Mouse (Mus musculus): ENCODE results near the gene Htr3a. TPM values are rescaled to one million over a fixed set of nuclear protein-coding genes. Genes with fewer than 3 reads are reported as not detected.

Htr3a gene
- 1 to 10 TPM; 3.6 to 5.1 TPM for total RNA-seq (2021)
- long read RNA-seq, experiment 1, partial matches to known transcripts, result 0 of 1 reads
- long read RNA-seq, experiment 1, other reads (novel, unspliced or antisense), result 0 of 1 reads
- long read RNA-seq, experiment 2, transcript Htr3a-202 (9 exons, 1,987 nt), result major isoform, 7 of 13 reads
- long read RNA-seq, experiment 2, partial matches to known transcripts, result 1 of 13 reads
- long read RNA-seq, experiment 2, other reads (novel, unspliced or antisense), result 3 of 13 reads

DNA sequence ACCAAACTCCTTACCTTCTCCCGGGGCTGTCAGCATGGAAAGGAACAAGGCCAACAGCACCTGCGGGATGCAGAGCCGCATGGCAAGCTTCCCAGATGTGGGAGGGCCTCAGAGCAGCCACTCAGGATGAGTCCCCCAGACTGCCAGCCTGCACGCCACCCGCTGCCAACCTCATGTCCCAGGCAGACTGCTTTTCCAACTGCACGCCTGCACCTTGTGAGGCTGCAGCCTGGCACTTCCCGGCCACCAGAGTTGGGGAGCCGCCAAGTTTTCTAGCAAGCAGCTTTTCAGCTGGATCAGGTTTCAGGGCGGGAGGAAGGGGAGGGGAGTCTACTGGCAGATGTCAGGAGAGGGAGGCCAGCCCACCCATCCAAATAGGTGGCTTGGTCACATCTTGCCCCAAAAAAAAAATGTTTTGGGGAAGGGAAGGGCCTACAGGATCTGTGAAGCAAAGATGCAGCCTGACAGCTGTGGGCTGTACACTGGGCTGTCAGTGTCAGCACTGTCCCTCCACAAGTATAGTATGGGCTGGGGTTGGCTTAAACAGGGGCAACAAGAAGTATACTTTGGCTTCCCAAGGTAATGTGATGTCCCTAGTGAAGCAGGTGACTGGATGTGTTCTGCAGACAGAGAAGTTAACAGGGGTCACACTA lies at the start of gene Htr3a:
TSS of gene Htr3a (minus strand) at position 215 of the 653 bp plus-strand sequence.
- DNase-seq (ENCODE audit: low spot score in 2 of 2), result peak in 1 of 2 experiments; percentile 7

- DNase-seq (ENCODE audit: low spot score in 2 of 2), result no peak
Observed at GRCm38 (mm10) chr9:48947565-48947964, 36.7 kb upstream of the Htr3a start.

DNA sequence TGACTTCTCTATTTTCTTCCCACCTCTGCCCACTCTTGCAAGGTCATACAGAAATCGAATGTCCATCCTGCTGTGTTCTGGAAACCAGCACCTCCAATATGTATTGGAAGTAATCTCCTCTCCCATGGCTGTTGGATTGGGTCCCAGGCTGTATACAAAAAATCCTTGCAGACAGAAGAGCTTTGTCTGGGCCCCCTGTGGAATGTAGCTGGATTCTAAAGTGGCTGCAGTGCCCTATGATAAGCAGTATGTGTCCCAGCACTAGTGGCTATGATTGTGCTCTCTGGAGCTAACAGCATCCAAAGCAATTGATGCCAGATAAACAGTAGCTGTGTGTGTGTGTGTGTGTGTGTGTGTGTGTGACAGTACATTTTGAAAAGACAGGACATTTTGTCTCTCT lies 31.4 kb upstream of the Htr3a start:
- DNase-seq (ENCODE audit: low spot score in 2 of 2), result no peak

DNA sequence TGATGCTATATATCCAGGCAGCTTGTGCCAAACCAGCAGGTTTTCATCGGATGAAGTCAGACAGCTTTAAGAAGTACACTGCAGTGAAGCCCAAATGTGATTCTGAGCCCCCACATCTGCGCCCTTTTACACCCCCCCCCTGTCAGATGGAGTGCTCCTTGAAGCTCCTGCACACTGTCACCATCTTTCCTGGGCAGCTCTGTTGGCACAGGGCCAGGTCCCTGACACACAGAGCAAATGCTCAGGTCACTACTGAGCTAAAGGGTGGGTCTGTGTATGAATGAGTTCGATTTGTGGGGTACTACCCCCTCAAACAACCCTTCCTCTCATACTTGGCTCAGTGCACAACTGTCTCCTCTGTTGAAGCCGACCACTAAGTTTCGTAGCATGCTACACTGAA lies 18.5 kb upstream of the Htr3a start:
- no peak for DNase-seq (ENCODE audit: low spot score in 2 of 2)

DNA sequence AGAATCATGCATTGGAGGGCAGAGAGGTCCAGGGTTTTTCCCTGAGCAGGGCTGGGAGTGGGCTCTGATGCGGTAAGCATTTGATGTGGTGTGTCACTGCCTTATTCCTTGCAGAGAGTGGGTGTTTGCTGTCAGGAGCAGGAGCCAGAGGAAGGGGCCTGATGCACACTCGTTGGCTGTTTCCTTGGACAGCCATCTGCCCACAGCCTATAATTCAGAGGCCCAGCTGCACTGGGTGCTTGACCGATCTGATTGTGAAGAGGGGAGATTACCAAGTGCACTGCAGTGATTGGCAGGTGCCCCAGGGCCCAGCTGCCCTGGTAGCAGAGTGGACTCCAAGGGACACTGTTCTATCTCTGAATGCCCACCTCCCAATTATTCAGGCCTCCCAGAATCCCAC lies 17.9 kb upstream of the Htr3a start:
- DNase-seq (ENCODE audit: low spot score in 2 of 2), result no peak

- DNase-seq (ENCODE audit: low spot score in 2 of 2), result no peak
Observed at GRCm38 (mm10) chr9:48916011-48916788, 5.3 kb upstream of the Htr3a start.

DNA sequence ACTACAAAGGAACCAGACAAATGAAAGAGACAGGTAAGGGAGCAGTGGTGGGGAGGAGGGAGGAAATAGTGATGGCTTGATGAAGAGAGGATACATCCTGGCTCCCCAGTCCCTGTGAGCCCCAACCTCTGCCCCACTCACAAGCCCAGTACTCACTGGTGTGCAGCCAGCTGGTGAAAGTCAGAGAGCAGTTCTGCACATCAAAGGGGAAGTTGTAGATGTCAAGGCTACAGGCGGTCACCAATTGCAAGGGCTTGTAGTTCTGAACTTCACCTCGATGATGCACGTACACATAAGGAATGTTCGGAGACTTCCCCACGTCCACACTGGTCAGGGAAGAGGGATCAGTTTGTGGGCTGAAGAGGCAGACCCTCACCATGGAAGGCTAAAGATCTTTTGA lies 6.5 kb downstream of the Htr3a start:
- DNase-seq (ENCODE audit: low spot score in 2 of 2), result no peak

GRCm38 (mm10) chr9:48903766-48904165 lies 7.1 kb downstream of the Htr3a start:
- DNase-seq (ENCODE audit: low spot score in 2 of 2), result no peak

DNA sequence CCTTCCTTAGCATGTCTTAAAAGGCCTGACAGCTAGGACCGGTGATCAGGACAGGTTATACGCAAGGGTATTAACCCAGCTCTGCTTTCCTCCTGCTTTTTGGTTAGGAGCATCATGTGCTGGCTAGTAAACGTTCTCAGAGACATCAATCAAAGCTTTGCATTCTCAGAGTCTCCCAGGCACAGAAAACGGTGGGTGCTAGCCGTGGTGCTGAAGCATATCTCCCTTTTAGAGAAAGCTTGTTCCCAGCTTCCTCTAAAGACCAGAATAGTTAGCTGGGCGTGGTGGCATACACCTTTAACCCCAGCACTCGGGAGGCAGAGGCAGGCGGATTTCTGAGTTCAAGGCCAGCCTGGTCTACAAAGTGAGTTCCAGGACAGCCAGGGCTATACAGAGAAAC lies 12.3 kb downstream of the Htr3a start:
- no peak for DNase-seq (ENCODE audit: low spot score in 2 of 2)

- DNase-seq (ENCODE audit: low spot score in 2 of 2), result no peak
Observed at GRCm38 (mm10) chr9:48895819-48896536, 14.9 kb downstream of the Htr3a start.

DNA sequence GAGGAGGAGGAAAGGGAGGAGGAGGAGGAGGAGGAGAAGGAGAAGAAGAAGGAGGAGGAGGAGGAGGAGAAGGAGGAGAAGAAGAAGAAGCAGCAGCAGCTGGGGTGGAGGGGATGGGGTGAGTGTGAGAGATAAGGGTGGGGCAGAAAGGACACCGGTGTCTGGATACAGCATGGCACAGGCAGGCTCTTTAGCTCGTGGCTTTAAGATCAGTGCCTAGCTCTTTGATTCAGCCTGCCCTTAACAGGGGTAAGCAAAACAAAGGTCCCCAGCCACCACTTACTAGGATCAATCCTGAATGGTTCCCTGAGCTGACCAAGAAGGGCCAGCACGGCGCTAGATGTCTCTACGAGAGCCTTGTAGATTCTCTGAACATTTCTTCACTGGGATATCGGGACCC lies 16.1 kb downstream of the Htr3a start:
- DNase-seq (ENCODE audit: low spot score in 2 of 2), result no peak

- DNase-seq (ENCODE audit: low spot score in 2 of 2), result peak; percentile 24 to 47
Observed at GRCm38 (mm10) chr9:48893986-48894385, 16.9 kb downstream of the Htr3a start.

- no peak for DNase-seq (ENCODE audit: low spot score in 2 of 2)
Observed at GRCm38 (mm10) chr9:48889093-48889492, 21.8 kb downstream of the Htr3a start.

GRCm38 (mm10) chr9:48872896-48873295 lies 38.0 kb downstream of the Htr3a start:
- DNase-seq (ENCODE audit: low spot score in 2 of 2), result no peak

DNA sequence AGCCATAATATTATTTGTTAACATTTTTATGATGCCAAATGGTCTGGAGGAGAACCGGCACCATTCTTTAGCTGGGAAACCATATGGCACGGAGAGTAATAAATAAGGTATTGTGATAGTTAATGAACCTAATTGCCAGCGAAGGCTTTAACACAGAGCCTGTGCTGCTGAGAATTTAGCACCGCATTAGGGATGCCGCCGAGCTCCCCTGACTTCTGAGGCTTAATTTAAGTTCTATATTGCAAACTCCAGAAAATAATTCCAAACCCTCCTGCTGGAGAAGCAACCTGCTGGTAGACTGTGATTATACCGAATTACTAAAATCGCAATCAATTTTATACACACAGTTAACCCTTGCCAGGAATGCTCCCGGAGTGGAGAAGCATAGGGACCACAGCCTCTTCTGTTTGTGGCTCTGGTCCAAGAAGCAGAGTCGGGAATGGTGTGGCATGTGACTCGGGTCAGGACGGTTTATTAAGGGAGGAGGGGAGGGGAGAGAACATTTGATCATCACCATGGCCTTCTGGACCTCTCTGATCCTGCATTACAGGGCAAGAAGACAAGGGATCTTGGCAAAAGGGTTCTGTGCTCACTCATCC lies 44.3 kb downstream of the Htr3a start:
- DNase-seq (ENCODE audit: low spot score in 2 of 2), result no peak

DNA sequence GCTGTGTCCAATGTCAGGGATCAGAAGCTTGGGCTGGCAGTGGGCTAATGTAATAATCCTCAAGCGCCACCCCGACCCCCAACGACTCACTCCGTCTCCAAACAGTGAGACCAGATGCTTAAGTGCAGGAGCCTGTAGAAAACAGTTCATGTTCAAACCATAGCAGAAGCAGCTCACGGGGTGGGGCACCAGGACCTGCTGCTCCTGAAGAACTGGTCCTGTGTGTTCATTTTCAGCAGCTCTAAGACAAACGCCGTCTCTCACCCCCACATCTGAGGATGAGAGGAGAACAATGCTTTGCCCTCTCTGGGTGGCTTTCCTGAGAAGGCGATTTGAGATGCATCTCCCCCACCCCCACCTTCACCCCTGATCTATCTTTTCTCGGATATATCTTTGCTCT lies 45.7 kb downstream of the Htr3a start:
- no peak for DNase-seq (ENCODE audit: low spot score in 2 of 2)

DNA sequence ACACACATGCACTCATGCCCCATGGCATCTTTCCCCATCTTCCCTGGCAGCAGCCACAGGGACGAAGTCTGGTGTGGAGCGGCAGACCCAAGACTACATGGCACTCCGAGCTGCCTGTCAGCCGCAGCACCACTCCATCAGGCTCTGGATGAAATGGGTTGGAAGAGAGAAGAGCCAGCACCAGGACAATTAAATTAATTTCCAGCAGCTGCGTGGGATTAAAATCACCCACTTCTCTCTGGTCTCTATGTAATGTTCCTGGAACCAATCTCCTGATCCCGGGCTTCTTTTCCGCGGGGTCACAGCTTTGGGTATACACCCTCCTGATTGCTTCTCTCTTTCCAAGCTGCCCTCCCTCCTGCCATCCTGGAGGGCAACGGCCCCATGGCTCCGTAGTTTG lies 49.4 kb downstream of the Htr3a start:
- no peak for DNase-seq (ENCODE audit: low spot score in 2 of 2)

GRCm38 (mm10) chr9:48860526-48860845 lies 50.4 kb downstream of the Htr3a start:
- peak; percentile 30 to 48 for DNase-seq (ENCODE audit: low spot score in 2 of 2)

DNA sequence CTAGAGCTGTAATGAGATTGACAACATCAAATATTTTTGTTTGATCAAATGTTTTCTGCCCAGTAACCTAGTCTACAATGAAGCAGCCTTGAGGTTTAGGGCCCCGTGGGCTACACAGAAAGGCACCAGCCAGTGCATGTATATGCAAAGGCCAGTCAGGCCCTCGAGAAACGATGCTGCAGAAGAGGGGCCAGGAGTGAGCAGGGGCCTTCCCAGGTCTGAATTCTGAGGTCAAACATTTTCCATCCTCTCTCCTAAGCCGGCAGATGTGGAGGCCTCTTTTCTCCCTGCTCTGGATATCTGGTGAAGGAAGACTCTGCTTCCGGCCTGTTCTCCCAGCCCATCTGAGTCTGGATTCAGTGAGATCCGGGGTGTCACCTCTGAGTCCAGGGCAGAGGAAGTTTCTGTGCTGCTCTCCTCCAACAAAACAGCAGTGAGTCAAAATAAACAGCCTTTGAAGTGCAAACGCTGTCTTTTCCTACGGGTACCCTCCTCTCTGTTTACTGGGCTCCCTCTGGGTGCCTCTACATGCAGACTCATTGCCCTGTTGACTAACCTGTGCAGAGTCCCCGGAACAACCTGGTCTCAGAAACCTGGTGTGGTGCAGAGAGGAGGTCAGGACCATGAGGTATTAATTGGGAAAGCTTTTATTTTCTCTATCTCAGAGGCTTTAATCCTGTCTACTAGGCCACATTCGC lies 50.9 kb downstream of the Htr3a start:
- DNase-seq (ENCODE audit: low spot score in 2 of 2), result no peak

GRCm38 (mm10) chr9:48857944-48858343 lies 53.0 kb downstream of the Htr3a start:
- no peak for DNase-seq (ENCODE audit: low spot score in 2 of 2)

GRCm38 (mm10) chr9:48856240-48856639 lies 54.7 kb downstream of the Htr3a start:
- no peak for DNase-seq (ENCODE audit: low spot score in 2 of 2)

Measured in adrenal gland, postnatal 4 days (tissue).